Mouse (Mus musculus) c-Kit-positive CD71-positive TER-119-negative erythroid progenitor cells, embryonic 14.5 days (primary cell): ENCODE data around the gene Foxp1.

Experiments
- DNase-seq: peaks from one replicate; pipeline ENCODE4 v3.0.0-alpha.2; 2013; ENCODE audit warnings: low read depth

The Foxp1 gene

GRCm38 (mm10) chr6:99282866-99283657 lies 239.5 kb downstream of the Foxp1 start:
- peak; percentile 13 for DNase-seq

- no peak for DNase-seq
These were observed 241.1 kb downstream of the Foxp1 start for GRCm38 (mm10) chr6:99281433-99281832.

- no peak for DNase-seq
These were observed 241.9 kb downstream of the Foxp1 start for GRCm38 (mm10) chr6:99280619-99281018.

GRCm38 (mm10) chr6:99277251-99277650 lies 245.3 kb downstream of the Foxp1 start:
- DNase-seq, result no peak

GRCm38 (mm10) chr6:99276297-99276653 lies 246.2 kb downstream of the Foxp1 start:
- DNase-seq, result no peak

GRCm38 (mm10) chr6:99275381-99276296 lies 246.9 kb downstream of the Foxp1 start:
- no peak for DNase-seq

GRCm38 (mm10) chr6:99274667-99275066 lies 247.9 kb downstream of the Foxp1 start:
- no peak for DNase-seq

- no peak for DNase-seq
These were observed 248.3 kb downstream of the Foxp1 start for GRCm38 (mm10) chr6:99274222-99274621.

- no peak for DNase-seq
These were observed 249.3 kb downstream of the Foxp1 start for GRCm38 (mm10) chr6:99273177-99273576.

GRCm38 (mm10) chr6:99272174-99272573 lies 250.3 kb downstream of the Foxp1 start:
- DNase-seq, result no peak

- no peak for DNase-seq
These were observed 250.8 kb downstream of the Foxp1 start for GRCm38 (mm10) chr6:99271741-99272140.

GRCm38 (mm10) chr6:99269921-99270320 lies 252.6 kb downstream of the Foxp1 start:
- no peak for DNase-seq

- DNase-seq, result no peak
These were observed 254.1 kb downstream of the Foxp1 start for GRCm38 (mm10) chr6:99268171-99269061.

- DNase-seq, result no peak
These were observed 256.4 kb downstream of the Foxp1 start for GRCm38 (mm10) chr6:99265945-99266656.

- DNase-seq, result no peak
These were observed 257.3 kb downstream of the Foxp1 start for GRCm38 (mm10) chr6:99265173-99265572.

GRCm38 (mm10) chr6:99264192-99265093 lies 258.1 kb downstream of the Foxp1 start:
- DNase-seq, result no peak

- DNase-seq, result no peak
These were observed 258.7 kb downstream of the Foxp1 start for GRCm38 (mm10) chr6:99263886-99264185.

- no peak for DNase-seq
These were observed 259.2 kb downstream of the Foxp1 start for GRCm38 (mm10) chr6:99263061-99263885.

- no peak for DNase-seq
These were observed 260.8 kb downstream of the Foxp1 start for GRCm38 (mm10) chr6:99261737-99262130.
